Mouse (Mus musculus): Measurements from ENCODE around the gene 1110051M20Rik.

- TF ChIP-seq CTCF (IDR thresholded peaks at IDR 0.05) (no peak), EP300 (IDR thresholded peaks at IDR 0.05) (no peak)
Measured at GRCm38 (mm10) chr2:91305926-91306325, 138.6 kb downstream of the 1110051M20Rik start.

Data from lung, postnatal 0 days (tissue).